Mouse (Mus musculus) stomach, embryonic 14.5 days (tissue): ENCODE measurements around the gene Nos1. TPM values are rescaled to one million over a fixed set of nuclear protein-coding genes. Genes with fewer than 3 reads are reported as not detected.

Source experiments
- ATAC-seq: fragments of 200-750 bp; cut with Nextera tagmentation; 2 replicates; pipeline ENCODE4 v1.8.0; 2017; ENCODE audit warnings: low read depth, moderate TSS enrichment; ENCODE audit not compliant: insufficient number of reproducible peaks, insufficient read depth, low FRiP score
- H3K27ac ChIP-seq: fragments of 300-500 bp; sonication (generic); 2 replicates; pipeline ENCODE4 v1.5.1; 2014; ENCODE audit warnings: mild to moderate bottlenecking, low read length, moderate library complexity, mixed read lengths
- H3K27me3 ChIP-seq: fragments of 300-500 bp; sonication (generic); 2 replicates; pipeline ENCODE4 v1.6.1; 2014; ENCODE audit warnings: low read length, control low read depth, mixed read lengths; ENCODE audit not compliant: control insufficient read depth, insufficient read depth
- H3K36me3 ChIP-seq: fragments of 300-500 bp; sonication (generic); 2 replicates; pipeline ENCODE4 v1.6.1; 2014; ENCODE audit warnings: mild to moderate bottlenecking, control low read depth, low read length, moderate library complexity, mixed read lengths; ENCODE audit not compliant: control insufficient read depth, insufficient read depth
- H3K4me1 ChIP-seq: fragments of 300-500 bp; sonication (generic); 2 replicates; pipeline ENCODE4 v1.6.1; 2014; ENCODE audit warnings: low read length, control low read depth, mixed read lengths; ENCODE audit not compliant: control insufficient read depth, insufficient read depth
- H3K4me2 ChIP-seq: fragments of 300-500 bp; sonication (generic); replicated peaks from 2 replicates; pipeline ENCODE4 v1.6.1; 2014; ENCODE audit warnings: low read depth, low read length, control low read depth
- H3K4me3 ChIP-seq: fragments of 300-500 bp; sonication (generic); 2 replicates; pipeline ENCODE4 v1.5.1; 2014; ENCODE audit warnings: low read depth, low read length, control low read depth
- H3K9ac ChIP-seq: fragments of 300-500 bp; sonication (generic); replicated peaks from 2 replicates; pipeline ENCODE4 v1.6.1; 2014; ENCODE audit warnings: low read depth, mild to moderate bottlenecking, control low read depth, low read length, moderate library complexity, mixed read lengths
- H3K9me3 ChIP-seq: fragments of 300-500 bp; sonication (generic); 2 replicates; pipeline ENCODE4 v1.6.1; 2016; ENCODE audit warnings: low read depth, low read length, control low read depth; ENCODE audit not compliant: control insufficient read depth
- WGBS: fragments of 180-500 bp; shearing (Covaris S2); extraction: QIAGEN DNeasy Blood & Tissue Kit; methylation state at CpG from one replicate; pipeline ENCODE4 v1.1.7; 2014; 5-methylcytosine and 5-hydroxymethylcytosine counted together
- polyA plus RNA-seq: library from polyadenylated mRNA; unstranded; fragments of >200 nt; fragmentation: Nextera tagmentation; extraction: Ambion mirVana; gene quantifications from 2 replicates; pipeline ENCODE4 v1.2.1, GENCODE M21; 2014

Nos1 gene
- polyA plus RNA-seq, 1 experiment from 2014 or later, result 2.3 TPM

DNA sequence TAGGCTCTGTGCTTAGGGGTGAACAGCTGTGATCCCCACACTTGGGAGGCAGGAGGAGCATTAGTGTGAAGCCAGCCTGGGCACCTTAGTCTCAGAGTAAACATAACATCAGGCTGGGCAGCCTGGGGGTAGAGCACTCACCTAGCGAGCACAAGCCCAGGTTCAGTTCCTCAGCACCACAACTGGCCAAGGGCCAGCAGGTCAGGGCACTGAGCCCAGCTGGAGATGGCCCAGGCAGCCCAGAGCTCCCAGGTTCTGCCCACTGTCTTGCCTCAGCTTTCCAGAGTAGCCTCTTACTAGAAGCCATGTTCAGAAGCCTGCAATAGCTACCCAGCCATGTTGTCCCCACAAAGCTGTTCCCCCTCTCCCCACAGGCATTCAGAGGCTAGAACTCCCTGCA is 224.9 kb downstream of the Nos1 start:
- H3K4me3 ChIP-seq, result no peak overlapping the region
- no peaks in the 10 kb centered on the region for H3K4me1 ChIP-seq
- H3K27ac ChIP-seq, result no peak overlapping the region
- 89% methylated on average over 1 of the region's 1 CpGs for WGBS
- H3K9me3 ChIP-seq, result no peaks in the 10 kb centered on the region
- H3K36me3 ChIP-seq, result peaks cover 73% of the 10 kb centered on the region
- no peaks in the 10 kb centered on the region for H3K27me3 ChIP-seq
- H3K9ac ChIP-seq, result no peak overlapping the region
- no peak overlapping the region for H3K4me2 ChIP-seq
- no peak for ATAC-seq

DNA sequence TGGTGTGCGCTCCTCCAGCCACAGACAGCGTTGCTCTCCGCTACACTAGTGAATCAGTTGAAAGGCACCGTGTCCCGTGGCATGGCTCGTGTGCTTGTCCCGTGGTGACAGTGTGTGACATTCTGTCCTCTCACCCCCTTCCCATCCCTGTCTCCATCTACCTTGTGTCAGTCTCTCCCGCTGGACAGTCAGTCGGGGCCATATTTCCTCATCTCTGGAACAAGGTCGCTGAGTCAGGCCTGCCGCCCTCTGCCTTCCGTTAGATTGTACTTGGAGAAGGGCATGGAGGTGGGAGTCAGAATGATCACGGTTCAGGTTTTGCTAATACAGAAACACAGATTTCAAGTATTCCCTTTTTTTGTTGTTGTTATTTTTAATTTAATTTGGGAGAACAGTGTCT is 227.5 kb downstream of the Nos1 start:
- WGBS, result 92% methylated on average over 13 of the region's 13 CpGs
- Histone ChIP-seq H3K36me3 (peaks cover 56% of the 10 kb centered on the region), H3K27ac (no peak overlapping the region), H3K4me1 (no peaks in the 10 kb centered on the region), H3K9ac (no peak overlapping the region), H3K4me3 (no peak overlapping the region), H3K27me3 (no peaks in the 10 kb centered on the region), H3K9me3 (no peaks in the 10 kb centered on the region), H3K4me2 (no peak overlapping the region)
- ATAC-seq, result no peak

Other genes with a start within 250 kb of the Nos1 start
- gene Fbxo21, start 195.7 kb downstream of the Nos1 start, polyA plus RNA-seq, result 69.3 and 71.7 TPM in 2 replicates
- 15.1 and 18.1 TPM in 2 replicates for gene Tesc, start 246.7 kb downstream of the Nos1 start, polyA plus RNA-seq